Mouse (Mus musculus): Measurements from ENCODE around the gene Stk26. TPM values are rescaled to one million over a fixed set of nuclear protein-coding genes. Genes with fewer than 3 reads are reported as not detected.

Stk26 gene
- 2.6 and 2.7 TPM in 2 replicates for polyA plus RNA-seq (2012; rRNA removed)

DNA sequence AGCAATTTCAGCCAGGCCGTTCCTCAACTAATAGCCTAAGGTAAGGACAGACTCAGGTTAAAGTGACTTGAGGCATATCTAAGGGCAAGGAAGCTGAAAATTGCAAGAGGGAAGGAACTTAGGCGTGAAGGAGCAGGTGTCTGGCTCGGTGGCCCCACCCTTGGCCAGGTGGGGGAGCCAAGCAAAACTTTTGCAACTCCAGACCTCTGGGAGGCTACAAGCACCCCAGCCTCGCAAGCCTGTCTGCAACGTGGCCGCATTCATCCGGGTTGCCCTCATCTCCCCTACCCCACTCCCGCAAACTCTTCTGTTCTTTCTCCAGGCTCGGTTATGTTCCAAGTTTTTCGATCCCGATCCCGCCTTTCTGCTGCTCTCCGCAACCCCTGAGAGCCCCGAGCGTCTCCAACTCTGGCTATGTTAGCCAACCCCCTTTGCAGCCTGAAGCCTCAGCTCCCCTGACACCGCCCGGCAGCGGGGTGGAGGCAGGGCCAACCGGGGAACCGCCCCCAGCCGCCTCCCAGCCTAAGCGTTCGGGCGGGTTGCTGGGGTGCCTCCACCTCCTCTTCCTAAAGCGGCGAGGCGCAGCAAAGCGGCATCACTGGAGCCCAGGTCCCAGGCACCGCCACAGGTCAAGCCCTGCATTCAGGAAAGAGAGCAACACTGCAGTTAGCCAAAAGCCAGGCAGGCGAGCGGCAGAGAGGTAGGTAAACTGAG is at the start of gene Stk26:
TSS of gene Stk26 (plus strand) at position 201 of the 714 bp plus-strand sequence.

DNA sequence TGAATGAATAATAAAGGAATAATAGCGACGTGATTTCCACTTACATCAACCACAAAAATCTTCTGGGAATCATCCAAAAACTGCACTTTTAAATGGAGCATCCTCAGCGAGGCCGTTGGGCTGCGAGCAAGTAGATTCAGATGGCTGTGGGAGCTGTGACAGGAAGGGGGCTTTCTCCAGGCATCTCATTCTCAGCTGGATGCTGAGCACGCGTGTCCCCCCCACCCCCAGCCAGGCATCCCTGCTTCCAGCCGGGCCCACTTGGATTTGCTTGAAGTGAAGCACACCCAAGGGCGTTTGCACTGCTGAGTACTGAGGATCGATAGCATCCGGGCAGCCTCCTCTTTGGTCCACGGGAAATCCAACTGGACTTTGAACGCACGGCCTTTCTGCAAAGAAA is 101.8 kb downstream of the Stk26 start, which contains the start of gene Frmd7:
TSS of gene Frmd7 (minus strand) at position 101 of the 400 bp plus-strand sequence.

Other genes with a start within 250 kb of the Stk26 start
- 1.4 and 1.5 TPM in 2 replicates for gene Frmd7, start 101.7 kb downstream of the Stk26 start, polyA plus RNA-seq (2012; rRNA removed)
- gene Rap2c, start 177.0 kb downstream of the Stk26 start, polyA plus RNA-seq (2012; rRNA removed) = 23.9 and 24.9 TPM in 2 replicates